Mouse (Mus musculus): ENCODE measurements around the gene Calhm6. TPM values are rescaled to one million over a fixed set of nuclear protein-coding genes. Genes with fewer than 3 reads are reported as not detected.

Calhm6 gene
- polyA plus RNA-seq (2012; rRNA removed) = 1.2 and 1.7 TPM in 2 replicates
- polyA plus RNA-seq (2014; fragmentation: Nextera tagmentation; extraction: Ambion mirVana) = 0.96 and 1.5 TPM in 2 replicates

DNA sequence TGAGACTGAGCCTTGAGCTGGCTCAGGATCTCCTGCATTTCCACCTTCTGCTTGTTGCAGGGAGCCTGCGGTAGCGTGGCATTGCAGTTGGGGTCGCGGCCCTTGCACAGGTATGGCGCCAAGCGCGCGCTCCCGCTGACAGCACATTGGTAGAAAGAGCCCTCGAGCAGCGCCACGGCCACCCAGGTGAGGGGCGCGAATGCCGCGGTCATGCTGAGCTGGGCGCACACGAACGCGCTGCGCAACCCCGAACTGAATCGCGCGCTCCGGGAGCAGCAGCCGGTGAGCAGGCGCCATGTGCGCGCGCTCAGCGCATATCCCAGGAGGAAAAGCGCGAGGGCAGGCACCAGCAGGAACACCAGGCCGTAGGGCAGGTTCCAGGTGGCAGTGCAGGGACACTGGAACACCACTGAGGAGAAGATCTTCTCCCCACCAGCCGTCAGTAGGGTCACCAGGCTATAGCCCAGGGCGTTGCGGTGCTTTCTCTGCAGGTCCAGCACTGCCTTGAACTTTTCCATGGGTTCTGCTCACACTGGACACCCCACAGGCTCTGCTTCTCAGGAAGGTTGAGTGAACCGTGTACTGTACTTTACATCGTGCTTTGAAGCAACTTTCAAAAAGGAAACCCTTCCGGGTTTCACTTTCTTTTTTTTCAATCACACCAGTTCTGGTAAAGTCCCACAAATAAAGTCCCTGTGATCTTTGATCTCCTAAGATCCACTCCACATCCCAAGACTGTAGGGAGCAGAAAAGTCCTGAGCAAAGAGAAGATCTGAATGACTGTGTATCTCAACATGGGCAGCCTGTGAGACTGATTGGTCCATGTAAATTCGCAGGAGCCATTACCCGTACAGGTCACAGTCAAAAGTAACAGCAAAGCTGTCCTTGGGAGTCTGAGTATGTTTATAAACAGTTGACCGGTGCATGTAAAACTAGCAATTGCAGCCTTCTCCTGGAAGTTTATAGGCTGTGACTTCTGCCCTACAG lies at the start of gene Calhm6:
Gene Calhm6 (minus strand): TSS at position 593 of the 987 bp plus-strand sequence.
- Histone ChIP-seq H3K9ac (ENCODE audit: low read depth, low read length, severe bottlenecking) (peak within 1 kb of the TSS; percentile 52), H3K4me2 (replicated peaks; ENCODE audit: low read depth, low read length, severe bottlenecking) (peak within 1 kb of the TSS; percentile 67), H3K36me3 (ENCODE audit: control insufficient read depth, insufficient read depth, low read length) (no peaks in the 10 kb centered on the region), H3K4me1 (ENCODE audit: control insufficient read depth, insufficient read depth, low read length) (no peaks in the 10 kb centered on the region), H3K4me3 (replicated peaks; ENCODE audit: low read length) (peak within 1 kb of the TSS; percentile 43), H3K27ac (replicated peaks; ENCODE audit: low read depth, low read length) (no peak within 1 kb of the TSS), H3K9me3 (ENCODE audit: control insufficient read depth, low read length) (no peaks in the 10 kb centered on the region), H3K27me3 (ENCODE audit: control insufficient read depth, insufficient read depth, low read length) (no peaks in the 10 kb centered on the region)
- WGBS = 15% methylated on average over 44 of the region's 44 CpGs
- TF ChIP-seq POLR2A (IDR thresholded peaks at IDR 0.05; ENCODE audit: borderline replicate concordance, extremely low read depth, insufficient read depth, insufficient read length) = no peak
- ATAC-seq (ENCODE audit: low FRiP score, low read depth) (0 out of 2 replicates have a peak, but pooled peaks have one; percentile 30), DNase-seq (ENCODE audit: low spot score) (peak; percentile 39)

DNA sequence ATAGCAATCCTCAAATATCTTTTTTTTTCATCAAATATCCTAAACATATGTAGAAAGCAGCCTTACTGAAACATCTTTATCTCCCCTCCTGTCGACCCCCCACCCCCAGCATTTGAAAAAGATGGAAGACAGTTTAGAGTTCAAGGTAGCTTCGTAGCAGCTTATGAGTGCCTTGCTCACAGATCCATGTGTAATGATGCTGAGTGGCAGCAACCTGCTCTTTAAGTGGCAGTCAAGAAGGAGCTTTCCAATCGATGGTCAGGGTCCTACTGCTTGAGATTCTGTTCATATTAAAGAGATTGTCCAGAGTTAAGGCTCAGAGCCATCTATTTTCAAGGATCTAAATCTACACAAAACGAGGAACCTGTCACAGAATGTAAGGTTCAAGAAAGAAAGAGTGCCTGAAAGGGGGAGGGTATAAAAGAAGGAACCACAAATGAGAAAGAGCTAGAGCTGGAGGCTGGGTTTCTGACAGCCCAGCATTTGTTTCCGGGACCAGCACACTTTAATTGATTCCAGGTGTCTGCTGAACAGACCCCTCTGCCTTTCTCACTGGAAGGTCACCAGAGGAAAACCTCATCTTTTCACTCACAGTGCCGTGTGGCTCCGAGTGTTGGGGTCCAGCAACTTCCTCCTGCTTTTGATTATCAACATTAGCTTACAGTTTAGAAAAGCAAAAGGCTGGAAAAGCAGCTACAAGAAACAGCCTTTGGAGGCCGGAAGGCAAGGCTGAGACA lies 48.3 kb upstream of the Calhm6 start:
- Histone ChIP-seq H3K9ac (ENCODE audit: low read depth, low read length, severe bottlenecking) (no peak overlapping the region), H3K36me3 (ENCODE audit: control insufficient read depth, insufficient read depth, low read length) (no peaks in the 10 kb centered on the region), H3K27me3 (ENCODE audit: control insufficient read depth, insufficient read depth, low read length) (no peaks in the 10 kb centered on the region), H3K9me3 (ENCODE audit: control insufficient read depth, low read length) (no peaks in the 10 kb centered on the region), H3K27ac (replicated peaks; ENCODE audit: low read depth, low read length) (peak overlapping the region; percentile 30), H3K4me1 (ENCODE audit: control insufficient read depth, insufficient read depth, low read length) (peaks cover 8% of the 10 kb centered on the region; the same call in 1 of the 2 replicates), H3K4me3 (replicated peaks; ENCODE audit: low read length) (no peak overlapping the region), H3K4me2 (replicated peaks; ENCODE audit: low read depth, low read length, severe bottlenecking) (no peak overlapping the region; the same call in 1 of the 2 replicates)
- DNase-seq (ENCODE audit: low spot score) (peak; percentile 74), ATAC-seq (ENCODE audit: low FRiP score, low read depth) (peak; percentile 86)
- 18% methylated on average over 8 of the region's 8 CpGs for WGBS
- no peak for TF ChIP-seq POLR2A (IDR thresholded peaks at IDR 0.05; ENCODE audit: borderline replicate concordance, extremely low read depth, insufficient read depth, insufficient read length)

DNA sequence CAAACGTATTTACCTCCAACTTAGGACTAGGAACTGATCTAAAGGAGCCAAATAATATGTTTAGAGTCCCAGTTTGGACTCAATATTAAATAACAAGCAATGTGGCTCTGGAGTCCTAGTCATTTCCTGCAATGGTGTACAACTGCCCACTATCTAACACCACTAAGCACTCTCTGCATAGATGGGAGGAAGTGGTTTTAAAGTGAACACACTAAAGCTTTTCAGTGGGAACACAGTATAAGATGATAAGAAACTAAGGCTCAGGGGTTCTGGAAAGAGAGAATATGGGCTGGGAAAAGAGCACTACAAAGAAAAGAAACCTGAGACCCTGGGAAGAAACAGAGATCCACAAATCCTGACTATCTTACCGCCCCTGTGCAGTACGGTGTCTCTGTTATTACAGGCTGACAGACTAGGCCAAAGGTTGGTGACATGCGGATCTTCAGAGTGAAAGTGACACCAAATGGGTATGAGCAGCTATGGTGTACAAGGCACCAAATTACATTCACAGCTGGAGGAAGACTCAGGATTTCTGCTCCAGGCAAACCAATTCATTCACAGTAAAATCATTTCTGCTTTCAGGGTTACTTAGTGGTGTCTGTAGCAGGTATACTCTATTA lies 45.0 kb upstream of the Calhm6 start:
- no peaks in the 10 kb centered on the region for H3K9me3 ChIP-seq (ENCODE audit: control insufficient read depth, low read length)
- peaks cover 8% of the 10 kb centered on the region; the same call in 1 of the 2 replicates for H3K4me1 ChIP-seq (ENCODE audit: control insufficient read depth, insufficient read depth, low read length)
- no peak overlapping the region for H3K4me2 ChIP-seq (replicated peaks; ENCODE audit: low read depth, low read length, severe bottlenecking)
- no peak overlapping the region for H3K9ac ChIP-seq (ENCODE audit: low read depth, low read length, severe bottlenecking)
- H3K4me3 ChIP-seq (replicated peaks; ENCODE audit: low read length) = no peak overlapping the region
- no peak for DNase-seq (ENCODE audit: low spot score)
- no peaks in the 10 kb centered on the region for H3K27me3 ChIP-seq (ENCODE audit: control insufficient read depth, insufficient read depth, low read length)
- WGBS = 78% methylated on average over 4 of the region's 4 CpGs
- H3K27ac ChIP-seq (replicated peaks; ENCODE audit: low read depth, low read length) = no peak overlapping the region
- no peak for ATAC-seq (ENCODE audit: low FRiP score, low read depth)
- TF ChIP-seq POLR2A (IDR thresholded peaks at IDR 0.05; ENCODE audit: borderline replicate concordance, extremely low read depth, insufficient read depth, insufficient read length) = no peak
- no peaks in the 10 kb centered on the region for H3K36me3 ChIP-seq (ENCODE audit: control insufficient read depth, insufficient read depth, low read length)

DNA sequence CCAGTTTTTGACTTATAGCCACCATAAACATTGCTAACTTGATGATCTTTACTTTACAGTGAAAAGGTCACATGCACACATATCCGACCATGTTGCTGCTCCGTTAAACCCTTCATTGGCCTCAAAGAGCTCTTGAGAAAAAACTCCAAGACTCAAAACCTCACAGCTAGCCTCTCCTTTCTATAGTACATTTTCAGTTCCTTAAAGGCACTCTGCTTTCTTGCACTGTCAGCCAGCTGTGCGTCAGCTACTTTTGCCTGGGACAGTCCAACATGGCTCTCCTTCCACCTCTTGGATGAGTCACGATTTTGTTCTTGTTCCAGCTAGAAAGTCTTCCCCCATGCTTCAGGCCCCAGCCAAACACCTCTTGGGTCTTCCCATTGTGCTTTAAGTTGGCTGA lies 43.9 kb upstream of the Calhm6 start:
- H3K4me1 ChIP-seq (ENCODE audit: control insufficient read depth, insufficient read depth, low read length) = peaks cover 6% of the 10 kb centered on the region; the same call in 1 of the 2 replicates
- H3K9ac ChIP-seq (ENCODE audit: low read depth, low read length, severe bottlenecking) = no peak overlapping the region
- H3K4me2 ChIP-seq (replicated peaks; ENCODE audit: low read depth, low read length, severe bottlenecking) = no peak overlapping the region
- H3K27ac ChIP-seq (replicated peaks; ENCODE audit: low read depth, low read length) = no peak overlapping the region
- TF ChIP-seq POLR2A (IDR thresholded peaks at IDR 0.05; ENCODE audit: borderline replicate concordance, extremely low read depth, insufficient read depth, insufficient read length) = no peak
- 88% methylated on average over 4 of the region's 4 CpGs for WGBS
- DNase-seq (ENCODE audit: low spot score) (no peak), ATAC-seq (ENCODE audit: low FRiP score, low read depth) (no peak)
- H3K4me3 ChIP-seq (replicated peaks; ENCODE audit: low read length) = no peak overlapping the region
- no peaks in the 10 kb centered on the region for H3K36me3 ChIP-seq (ENCODE audit: control insufficient read depth, insufficient read depth, low read length)
- H3K9me3 ChIP-seq (ENCODE audit: control insufficient read depth, low read length) = no peaks in the 10 kb centered on the region
- no peaks in the 10 kb centered on the region for H3K27me3 ChIP-seq (ENCODE audit: control insufficient read depth, insufficient read depth, low read length)

- Histone ChIP-seq H3K27me3 (ENCODE audit: control insufficient read depth, insufficient read depth, low read length) (no peaks in the 10 kb centered on the region), H3K4me1 (ENCODE audit: control insufficient read depth, insufficient read depth, low read length) (peaks cover 6% of the 10 kb centered on the region; the same call in 1 of the 2 replicates), H3K9ac (ENCODE audit: low read depth, low read length, severe bottlenecking) (no peak overlapping the region), H3K9me3 (ENCODE audit: control insufficient read depth, low read length) (no peaks in the 10 kb centered on the region), H3K4me3 (replicated peaks; ENCODE audit: low read length) (no peak overlapping the region), H3K4me2 (replicated peaks; ENCODE audit: low read depth, low read length, severe bottlenecking) (no peak overlapping the region), H3K36me3 (ENCODE audit: control insufficient read depth, insufficient read depth, low read length) (no peaks in the 10 kb centered on the region), H3K27ac (replicated peaks; ENCODE audit: low read depth, low read length) (no peak overlapping the region)
- WGBS = 90% methylated on average over 3 of the region's 3 CpGs
- TF ChIP-seq POLR2A (IDR thresholded peaks at IDR 0.05; ENCODE audit: borderline replicate concordance, extremely low read depth, insufficient read depth, insufficient read length) = no peak
- ATAC-seq (ENCODE audit: low FRiP score, low read depth) (no peak), DNase-seq (ENCODE audit: low spot score) (no peak)
Observed at GRCm38 (mm10) chr10:34171191-34171590, 43.4 kb upstream of the Calhm6 start.
